Mouse (Mus musculus) MEL (cell line): ENCODE results near the gene E130114P18Rik. TPM values are rescaled to one million over a fixed set of nuclear protein-coding genes. Genes with fewer than 3 reads are reported as not detected.

Experiments
- DNase-seq: peaks from one replicate; pipeline ENCODE4 v3.0.0; 2011; ENCODE audit warnings: low read depth, low spot score
- H3K27ac ChIP-seq: 2 replicates; pipeline ENCODE4 v1.5.1; 2012; ENCODE audit warnings: low read depth, mild to moderate bottlenecking, control low read depth, low read length, moderate library complexity; ENCODE audit not compliant: control insufficient read depth
- H3K27me3 ChIP-seq, 2 experiments: fragments of 150-350 bp in 1 of 2; sonication (generic) in 1 of 2; 2 replicates each; pipeline ENCODE4 v1.6.1; 2012; ENCODE audit warnings: low read length in 2 of 2, mild to moderate bottlenecking in 2 of 2, improper control_type of control experiment in 1 of 2, moderate library complexity in 1 of 2; ENCODE audit not compliant: insufficient read depth in 2 of 2, control insufficient read depth in 1 of 2
- H3K36me3 ChIP-seq, 2 experiments: 2 replicates each; pipeline ENCODE4 v1.6.1; 2012 to 2014; ENCODE audit warnings: low read length in 2 of 2, improper control_type of control experiment in 1 of 2, inconsistent platforms in 1 of 2, mild to moderate bottlenecking in 1 of 2; ENCODE audit not compliant: insufficient read depth in 2 of 2, control insufficient read depth in 1 of 2
- H3K4me1 ChIP-seq, 2 experiments: fragments of 150-350 bp in 1 of 2; sonication (generic) in 1 of 2; 2 replicates each; pipeline ENCODE4 v1.6.1; 2012; ENCODE audit warnings: low read length in 2 of 2, improper control_type of control experiment in 1 of 2, mild to moderate bottlenecking in 1 of 2; ENCODE audit not compliant: insufficient read depth in 2 of 2, control insufficient read depth in 1 of 2
- H3K4me3 ChIP-seq, 2 experiments: fragments of 150-350 bp in 1 of 2; sonication (generic) in 1 of 2; 2 replicates each; pipeline ENCODE4 v1.5.1; 2012; ENCODE audit warnings: low read depth in 2 of 2, low read length in 2 of 2, mild to moderate bottlenecking in 2 of 2, moderate library complexity in 2 of 2, control low read depth in 1 of 2, improper control_type of control experiment in 1 of 2; ENCODE audit not compliant: control insufficient read depth in 1 of 2, insufficient read depth in 1 of 2
- H3K79me2 ChIP-seq: 2 replicates; pipeline ENCODE4 v1.6.1; 2012; ENCODE audit warnings: mild to moderate bottlenecking, low read length, moderate library complexity; ENCODE audit not compliant: control insufficient read depth, poor library complexity, insufficient read depth
- H3K9ac ChIP-seq: 2 replicates; pipeline ENCODE4 v1.6.1; 2012; ENCODE audit warnings: low read depth, mild to moderate bottlenecking, control low read depth, low read length, moderate library complexity; ENCODE audit not compliant: control insufficient read depth, poor library complexity, severe bottlenecking
- H3K9me3 ChIP-seq: fragments of 150-350 bp; sonication (generic); replicated peaks from 2 replicates; pipeline ENCODE4 v1.6.1; 2012; ENCODE audit warnings: mild to moderate bottlenecking, low read length, improper control_type of control experiment, moderate library complexity; ENCODE audit not compliant: insufficient read depth
- CHD1 ChIP-seq: IDR thresholded peaks from 2 replicates; pipeline ENCODE4 v1.6.1; 2012; ENCODE audit warnings: low read depth, mild to moderate bottlenecking, inconsistent platforms, low read length, improper control_type of control experiment
- CTCF ChIP-seq, 3 experiments: IDR thresholded peaks in 2 of 3; conservative IDR thresholded peaks in 1 of 3; 2 replicates each; pipeline ENCODE4 v1.5.1; 2011 to 2012; ENCODE audit warnings: low read length in 3 of 3, low read depth in 2 of 3, mild to moderate bottlenecking in 2 of 3, improper control_type of control experiment in 1 of 3, inconsistent platforms in 1 of 3, mixed read lengths in 1 of 3, moderate library complexity in 1 of 3; ENCODE audit not compliant: control insufficient read depth in 1 of 3, insufficient read depth in 1 of 3, poor library complexity in 1 of 3, severe bottlenecking in 1 of 3
- HCFC1 ChIP-seq: IDR thresholded peaks from 2 replicates; pipeline ENCODE4 v1.6.1; 2012; ENCODE audit warnings: low read depth, mild to moderate bottlenecking, inconsistent platforms, low read length, improper control_type of control experiment, moderate library complexity
- JUND ChIP-seq: IDR thresholded peaks from 2 replicates; pipeline ENCODE4 v1.6.1; 2011; ENCODE audit warnings: low read depth, mild to moderate bottlenecking, improper control_type of control experiment, low read length
- MAFK ChIP-seq: IDR thresholded peaks from 2 replicates; pipeline ENCODE4 v1.6.1; 2011; ENCODE audit warnings: low read depth, mild to moderate bottlenecking, low read length, improper control_type of control experiment, borderline replicate concordance
- MAZ ChIP-seq: IDR thresholded peaks from 2 replicates; pipeline ENCODE4 v1.6.1; 2012; ENCODE audit warnings: low read depth, mild to moderate bottlenecking, inconsistent platforms, low read length, improper control_type of control experiment
- POLR2AphosphoS2 ChIP-seq: IDR thresholded peaks from 2 replicates; pipeline ENCODE4 v1.6.1; 2011; ENCODE audit warnings: low read length, improper control_type of control experiment
- POLR2AphosphoS5 ChIP-seq: IDR thresholded peaks from 2 replicates; pipeline ENCODE4 v1.6.1; 2012; ENCODE audit warnings: low read depth, borderline replicate concordance, mild to moderate bottlenecking, inconsistent platforms, low read length, moderate library complexity, mixed read lengths
- SMC3 ChIP-seq: IDR thresholded peaks from 2 replicates; pipeline ENCODE4 v1.6.1; 2011; ENCODE audit warnings: low read depth, low read length, improper control_type of control experiment
- TCF12 ChIP-seq: IDR thresholded peaks from 2 replicates; pipeline ENCODE4 v1.6.1; 2014; ENCODE audit warnings: low read depth, mild to moderate bottlenecking, inconsistent platforms, low read length, improper control_type of control experiment, moderate library complexity
- UBTF ChIP-seq: IDR thresholded peaks from 2 replicates; pipeline ENCODE4 v1.6.1; 2012; ENCODE audit warnings: low read depth, mild to moderate bottlenecking, inconsistent platforms, low read length, improper control_type of control experiment, moderate library complexity, borderline replicate concordance; ENCODE audit not compliant: insufficient read depth
- USF1 ChIP-seq: IDR thresholded peaks from 2 replicates; pipeline ENCODE4 v1.6.1; 2014; ENCODE audit warnings: low read depth, mild to moderate bottlenecking, inconsistent platforms, low read length, improper control_type of control experiment, moderate library complexity
- ZKSCAN1 ChIP-seq: IDR thresholded peaks from 2 replicates; pipeline ENCODE4 v1.6.1; 2012; ENCODE audit warnings: low read depth, mild to moderate bottlenecking, inconsistent platforms, low read length, improper control_type of control experiment, moderate library complexity
- ZNF384 ChIP-seq: IDR thresholded peaks from 2 replicates; pipeline ENCODE4 v1.6.1; 2012; ENCODE audit warnings: low read depth, mild to moderate bottlenecking, inconsistent platforms, low read length, improper control_type of control experiment
- polyA plus RNA-seq, 2 experiments: library from polyadenylated mRNA; stranded (reverse) in 1 of 2; unstranded in 1 of 2; fragments of >175 nt in 1 of 2; fragments of >200 nt in 1 of 2; gene quantifications; 2 replicates each; pipeline versions ENCODE4 v1.2.1 to v1.2.4; 2012; ENCODE audit warnings: low replicate concordance in 2 of 2, low read depth in 1 of 2; ENCODE audit not compliant: insufficient read length in 2 of 2, insufficient read depth in 1 of 2, missing spikeins in 1 of 2
- total RNA-seq: library from RNA; depleted of rRNA; stranded (reverse); fragments of 300-350 nt; gene quantifications from 2 replicates; pipeline ENCODE4 v1.2.3, GENCODE M21; 2012

E130114P18Rik gene
- total and polyA plus RNA-seq, 3 experiments = not detected

DNA sequence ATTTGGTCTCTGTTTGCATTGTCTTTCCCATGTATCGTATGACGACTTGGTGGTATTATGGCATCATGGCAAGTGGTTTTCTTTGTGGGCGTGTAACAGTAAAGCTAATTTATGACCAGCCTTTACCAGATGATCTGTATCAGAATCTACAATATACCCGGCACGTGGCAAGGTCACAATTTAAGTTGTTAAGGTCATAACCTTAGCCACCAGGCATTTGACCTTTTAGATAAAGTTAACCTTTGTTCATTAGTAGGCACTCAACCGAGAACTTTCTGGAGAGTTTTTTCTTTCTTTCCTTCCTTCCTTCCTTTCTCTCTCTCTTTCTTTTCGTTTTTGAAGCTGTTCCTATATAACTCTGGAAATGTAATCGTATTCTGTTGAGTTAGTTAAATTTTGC is 8.7 kb upstream of the E130114P18Rik start:
- no peak overlapping the region for H3K27ac ChIP-seq
- no peak overlapping the region for H3K9ac ChIP-seq
- peaks cover 77% of the 10 kb centered on the region for H3K79me2 ChIP-seq
- no peaks in the 10 kb centered on the region for H3K9me3 ChIP-seq
- no peaks in the 10 kb centered on the region for H3K27me3 ChIP-seq
- peaks cover 17% of the 10 kb centered on the region in 2 experiments; a peak in 3 of 4 replicates for H3K4me1 ChIP-seq
- no peak overlapping the region for H3K4me3 ChIP-seq
- TF ChIP-seq ZNF384 = no peak
- TF ChIP-seq HCFC1 = no peak
- no peak for TF ChIP-seq POLR2AphosphoS2
- H3K36me3 ChIP-seq = peaks cover 48 to 72% of the 10 kb centered on the region in 2 experiments
- no peak for DNase-seq

- peaks cover 44 to 65% of the 10 kb centered on the region in 2 experiments for H3K36me3 ChIP-seq
- no peak overlapping the region for H3K27ac ChIP-seq
- no peaks in the 10 kb centered on the region for H3K27me3 ChIP-seq
- no peaks in the 10 kb centered on the region for H3K9me3 ChIP-seq
- no peak overlapping the region for H3K4me3 ChIP-seq
- no peak overlapping the region for H3K9ac ChIP-seq
- no peak for DNase-seq
- H3K79me2 ChIP-seq = peaks cover 75% of the 10 kb centered on the region
- H3K4me1 ChIP-seq = peaks cover 17% of the 10 kb centered on the region in 2 experiments; a peak in 3 of 4 replicates
- TF ChIP-seq POLR2AphosphoS5 (no peak), CHD1 (0 out of 2 replicates have a peak, but pooled peaks have one; percentile 44), ZNF384 (0 out of 2 replicates have a peak, but pooled peaks have one; percentile 17)
Observed at GRCm38 (mm10) chr4:97785547-97786271, 7.8 kb upstream of the E130114P18Rik start.

GRCm38 (mm10) chr4:97784236-97784635 is 6.4 kb upstream of the E130114P18Rik start:
- TF ChIP-seq MAFK = no peak
- TF ChIP-seq HCFC1 = no peak
- TF ChIP-seq CHD1 = no peak
- TF ChIP-seq CTCF (IDR thresholded peaks at IDR 0.05 in 2 of 3, conservative IDR thresholded peaks at IDR 0.05 in 1 of 3; ENCODE audit: control insufficient read depth in 1 of 3, insufficient read depth in 1 of 3, low read depth in 2 of 3, low read length in 3 of 3, poor library complexity in 1 of 3, severe bottlenecking in 1 of 3) = no peak
- no peak for TF ChIP-seq USF1
- no peak for TF ChIP-seq ZKSCAN1
- TF ChIP-seq TCF12 = no peak
- no peak for TF ChIP-seq MAZ
- no peak for TF ChIP-seq UBTF
- no peak for TF ChIP-seq JUND
- TF ChIP-seq SMC3 = no peak
- TF ChIP-seq, all 39 proteins: peak for 0
- Histone ChIP-seq H3K9me3 (no peaks in the 10 kb centered on the region), H3K36me3 (peaks cover 36 to 55% of the 10 kb centered on the region in 2 experiments), H3K79me2 (peaks cover 76% of the 10 kb centered on the region), H3K27ac (no peak overlapping the region), H3K4me3 (no peak overlapping the region), H3K9ac (no peak overlapping the region), H3K4me1 (peaks cover 11 to 14% of the 10 kb centered on the region in 2 experiments; a peak in 3 of 4 replicates), H3K27me3 (no peaks in the 10 kb centered on the region)
- no peak for DNase-seq
